In genomic region chr11:57920263-57920662, GRCm38 (mm10) we compare ENCODE assay signal across 15 mouse cellular contexts.
DNase-seq lines count a peak whose midpoint lies in the region; ATAC-seq and TF ChIP-seq lines count a peak whose summit lies in the region.
"Had no signal": no experiment of that assay in that cellular context is flagged by ENCODE, and none has a peak within 500 bp of the region (broad histone marks: within the 10 kb centered on the region; RNA-seq: fewer than 3 reads in every experiment).

No protein-coding gene starts in this region.

- no peak for ATAC-seq in CD4-positive, CD25-positive, alpha-beta regulatory T cell, adult 4 months
- ATAC-seq: hindbrain, postnatal 0 days had no signal

- peak; percentile 24 for DNase-seq in CD4-positive, CD25-positive, alpha-beta regulatory T cell, adult 2 months (ENCODE audit: low read depth, low spot score)
- DNase-seq in left cerebral cortex, adult 2 months (ENCODE audit: extremely low spot score in 1 of 2, low spot score in 2 of 2): no peak
- no peak for DNase-seq in left cerebral cortex, adult 11 months (ENCODE audit: low spot score)
- DNase-seq in thymus, postnatal 4 days: peak; percentile 45
- no peak for DNase-seq in thymus, postnatal 10 days (ENCODE audit: low spot score in 2 of 2)
- no peak for DNase-seq in urinary bladder, postnatal 25 days (ENCODE audit: low spot score)
- DNase-seq in cerebellum, adult 9-11 months: no peak
- DNase-seq: cerebellum, adult 2 months; gastrocnemius, postnatal 10 days; lung, adult 18-20 months had no signal

- no peak overlapping the region for H3K27ac ChIP-seq in left cerebral cortex, adult 2 months
- H3K27ac ChIP-seq: embryonic facial prominence, embryonic 10.5 days; forebrain, embryonic 12.5 days; hindbrain, postnatal 0 days; midbrain, embryonic 12.5 days had no signal

- H3K4me3 ChIP-seq in left cerebral cortex, adult 2 months: no peak overlapping the region
- H3K4me3 ChIP-seq: embryonic facial prominence, embryonic 10.5 days; forebrain, embryonic 12.5 days; midbrain, embryonic 12.5 days had no signal

- intact Hi-C loops in left cerebral cortex, adult 2 months (cut with DNase I): no loop called here

- TF ChIP-seq CTCF in left cerebral cortex, adult 2 months (IDR thresholded peaks at IDR 0.05): peak; percentile 3; the same call in 1 of the 2 replicates

Comparison
In these comparisons a context has a peak if more than half of its experiments do, and no peak if none do; other contexts are left out.
1. DNase-seq: peak in CD4-positive, CD25-positive, alpha-beta regulatory T cell, adult 2 months (single experiment) and thymus, postnatal 4 days (single experiment); none in left cerebral cortex, adult 2 months (0 of 2), left cerebral cortex, adult 11 months (single experiment), thymus, postnatal 10 days (0 of 2), urinary bladder, postnatal 25 days (single experiment) and cerebellum, adult 9-11 months (single experiment).